Mouse (Mus musculus): ENCODE results near the gene Gli2. TPM values are rescaled to one million over a fixed set of nuclear protein-coding genes. Genes with fewer than 3 reads are reported as not detected.

Gli2 gene
- total RNA-seq, 2 experiments from 2014 or later: 3.4 TPM

DNA sequence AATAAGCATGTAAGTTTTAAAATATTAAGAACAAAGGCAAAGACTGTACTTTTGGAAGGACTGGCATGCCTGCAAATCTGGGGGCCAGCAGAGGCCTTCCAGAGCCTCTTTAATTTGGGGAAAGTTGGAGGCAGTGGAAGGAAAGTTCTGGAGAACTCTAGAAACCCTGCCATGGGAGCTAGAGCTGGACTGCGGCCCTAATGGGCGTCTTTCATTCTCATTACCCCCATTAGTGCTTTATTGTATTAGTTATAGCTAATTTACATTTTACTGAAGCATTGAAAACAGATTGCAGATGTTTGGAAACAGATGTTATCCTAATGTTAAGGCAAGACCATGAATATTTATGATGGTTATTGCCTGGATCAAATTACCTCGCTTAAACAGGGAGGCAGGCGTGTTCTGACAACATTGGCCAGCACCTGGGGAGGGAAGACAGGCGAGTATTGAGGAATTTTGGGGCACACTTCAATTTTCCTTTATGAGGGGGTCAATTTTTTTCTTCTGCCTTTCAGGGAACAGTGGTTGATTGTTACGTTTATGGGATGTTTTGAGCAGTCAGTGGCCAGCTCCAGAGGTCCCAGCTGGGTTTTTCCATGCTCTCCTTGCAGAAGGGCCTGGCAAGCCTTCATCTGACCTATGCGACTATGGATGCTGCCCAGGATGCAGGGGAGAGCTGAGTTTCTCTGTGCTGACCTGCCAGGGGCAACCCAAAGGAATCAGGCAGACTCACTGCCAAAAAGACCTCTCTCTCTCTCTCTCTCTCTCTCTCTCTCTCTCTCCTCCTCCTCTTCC lies 253.9 kb downstream of the Gli2 start:
- Histone ChIP-seq H3K27ac (no peak overlapping the region), H3K4me3 (no peak overlapping the region)
- intact Hi-C loops (cut with DNase I): loop anchor here (5.0 kb wide), 1 partner anchor 223 kb away; no protein-coding TSS in a partner anchor
- DNase-seq (ENCODE audit: extremely low spot score in 1 of 2, low spot score in 2 of 2): no peak
- no peak for TF ChIP-seq CTCF (IDR thresholded peaks at IDR 0.05)

DNA sequence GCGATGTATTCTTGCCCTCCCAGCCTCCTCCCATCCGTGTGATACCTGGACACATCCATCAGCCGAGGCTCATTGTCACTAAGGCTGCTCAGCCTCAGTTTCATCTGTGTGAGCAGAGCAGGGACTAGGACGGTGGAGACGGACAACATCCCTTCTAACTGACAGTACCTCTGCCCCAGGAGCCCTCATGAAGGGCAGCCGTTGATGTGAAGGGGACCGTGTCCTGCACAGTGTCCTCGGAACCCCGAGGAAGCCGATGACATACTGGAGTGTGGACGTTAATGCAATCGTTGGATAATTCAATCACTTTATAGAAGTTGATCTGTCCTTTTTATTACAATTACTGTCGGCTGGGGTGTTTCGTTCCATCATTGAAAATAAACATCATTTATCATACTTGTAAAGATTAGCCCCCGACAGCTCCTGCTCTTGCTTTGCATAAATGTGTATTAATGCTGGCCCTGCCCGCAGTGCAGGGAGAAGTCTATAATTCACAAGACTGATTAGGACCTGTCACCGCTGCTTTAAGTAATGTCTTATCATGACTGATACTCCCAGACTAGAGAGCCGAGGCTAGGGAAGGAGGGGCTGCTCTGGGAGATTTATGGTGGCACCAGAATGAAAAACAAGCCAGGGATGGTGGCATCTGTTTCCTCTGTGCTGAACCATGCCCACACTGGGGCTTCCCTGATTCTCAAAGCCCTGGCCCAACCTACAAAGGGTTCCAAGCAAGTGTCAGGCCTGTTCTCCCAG lies 257.8 kb downstream of the Gli2 start:
- no peak for TF ChIP-seq CTCF (IDR thresholded peaks at IDR 0.05)
- no peak overlapping the region for H3K27ac ChIP-seq
- H3K4me3 ChIP-seq: no peak overlapping the region

DNA sequence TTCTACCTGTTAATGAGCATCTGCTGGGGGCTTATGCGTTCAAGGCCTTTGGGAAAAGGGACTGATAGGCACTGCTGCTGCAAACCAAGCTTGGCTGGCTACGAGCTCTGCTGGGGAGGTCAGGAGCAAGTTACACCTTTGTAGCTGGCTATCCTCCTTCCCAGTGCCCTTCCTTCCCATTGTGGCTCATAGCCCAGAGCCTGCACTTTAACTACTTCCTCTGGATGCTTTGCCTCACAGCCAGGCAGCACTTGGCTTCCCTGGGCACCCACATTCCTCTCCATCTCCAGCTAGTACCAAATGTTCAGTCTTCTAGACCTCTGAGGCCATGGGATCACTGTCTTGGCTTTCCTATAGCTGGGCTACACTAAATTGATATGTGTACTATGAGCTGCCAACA lies 263.5 kb downstream of the Gli2 start:
- Histone ChIP-seq H3K27ac (no peak overlapping the region), H3K4me3 (no peak overlapping the region)
- no peak for DNase-seq (ENCODE audit: extremely low spot score in 1 of 2, low spot score in 2 of 2)
- intact Hi-C loops (cut with DNase I): no loop called here
- no peak for TF ChIP-seq CTCF (IDR thresholded peaks at IDR 0.05)

More for the DNA sequence above, 257.8 kb downstream of the Gli2 start:
- intact Hi-C loops (cut with DNase I): no loop called here
- no peak for DNase-seq (ENCODE audit: extremely low spot score in 1 of 2, low spot score in 2 of 2)

DNA sequence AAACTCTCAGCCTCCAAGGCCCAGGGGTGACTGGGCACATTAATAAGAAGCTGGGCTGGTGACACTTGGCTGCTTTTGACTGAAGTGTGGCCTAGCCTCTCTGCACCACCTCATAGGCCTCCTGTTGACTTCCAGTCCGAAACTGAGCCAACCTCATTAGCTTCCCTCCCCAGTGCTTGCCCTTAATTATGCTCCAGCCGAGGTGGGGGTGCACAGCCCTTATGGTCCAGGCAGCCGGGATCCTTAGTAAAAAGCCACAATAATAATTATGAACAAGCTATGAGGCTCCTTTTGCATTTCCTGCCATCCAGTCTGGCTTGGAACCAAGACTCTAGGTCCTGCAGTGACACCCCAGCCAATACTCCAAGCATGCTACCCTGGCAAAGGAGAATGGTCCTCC lies 264.0 kb downstream of the Gli2 start:
- H3K27ac ChIP-seq: no peak overlapping the region
- H3K4me3 ChIP-seq: no peak overlapping the region
- no peak for TF ChIP-seq CTCF (IDR thresholded peaks at IDR 0.05)
- intact Hi-C loops (cut with DNase I): no loop called here
- DNase-seq (ENCODE audit: extremely low spot score in 1 of 2, low spot score in 2 of 2): peak in 1 of 2 experiments; percentile 13

GRCm38 (mm10) chr1:118788813-118789212 lies 264.6 kb downstream of the Gli2 start:
- H3K4me3 ChIP-seq: no peak overlapping the region
- no peak for DNase-seq (ENCODE audit: extremely low spot score in 1 of 2, low spot score in 2 of 2)
- intact Hi-C loops (cut with DNase I): no loop called here
- TF ChIP-seq CTCF (IDR thresholded peaks at IDR 0.05): no peak
- H3K27ac ChIP-seq: no peak overlapping the region

DNA sequence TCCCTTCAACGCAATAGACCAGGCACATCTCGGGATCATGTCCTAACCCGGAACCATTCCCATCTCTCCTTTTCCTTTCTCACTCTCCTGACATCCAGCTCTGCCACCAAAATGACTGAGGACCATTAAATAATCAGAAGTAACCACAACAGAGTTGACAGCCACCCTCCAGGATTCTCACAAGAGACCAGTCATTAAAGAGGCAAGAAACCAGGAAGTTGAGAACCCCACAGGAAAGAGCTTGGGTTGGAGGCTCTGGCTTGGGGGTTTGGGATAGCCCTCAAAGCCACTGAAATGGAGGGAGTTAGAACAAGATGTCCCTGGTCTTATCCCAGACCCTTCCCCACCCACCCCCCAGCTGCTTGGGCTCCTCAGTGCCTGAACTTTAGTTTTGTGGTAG lies 265.9 kb downstream of the Gli2 start:
- intact Hi-C loops (cut with DNase I): no loop called here
- no peak for TF ChIP-seq CTCF (IDR thresholded peaks at IDR 0.05)
- no peak overlapping the region for H3K4me3 ChIP-seq
- no peak overlapping the region for H3K27ac ChIP-seq
- no peak for DNase-seq (ENCODE audit: extremely low spot score in 1 of 2, low spot score in 2 of 2)

Small RNA genes lying within 50 kb of the gene (microRNA-seq; reads per million reads assigned to microRNA genes)
- 0 reads per million in 2 experiments for gene Mir6346

All from left cerebral cortex, adult 2 months (tissue).